Mouse (Mus musculus) gonadal fat pad, adult 2 months (tissue): ENCODE data around the gene Lrrc29. TPM values are rescaled to one million over a fixed set of nuclear protein-coding genes. Genes with fewer than 3 reads are reported as not detected.

Source experiments
- DNase-seq: peaks from one replicate; pipeline ENCODE4 v3.0.0-alpha.2; 2012; ENCODE audit warnings: low read depth
- polyA plus RNA-seq: library from polyadenylated mRNA; depleted of rRNA; stranded (reverse); fragments of >200 nt; gene quantifications from 2 replicates; pipeline ENCODE4 v1.2.3, GENCODE M21; 2012; rRNA removed

The Lrrc29 gene
- 11.5 and 12.6 TPM in 2 replicates for polyA plus RNA-seq

GRCm38 (mm10) chr8:105326141-105326672, at the start of gene Lrrc29, which contains the start of gene Tmem208:
Gene Lrrc29 (minus strand): TSS chr8:105326278.
Gene Tmem208 (plus strand): TSS chr8:105326354.
- DNase-seq, result no peak

- DNase-seq, result no peak
These were observed 48.5 kb upstream of the Lrrc29 start for GRCm38 (mm10) chr8:105374513-105374966.

- no peak for DNase-seq
These were observed 47.0 kb upstream of the Lrrc29 start, which contains the start of gene Plekhg4 for GRCm38 (mm10) chr8:105373032-105373431. Gene Plekhg4 (plus strand): TSS chr8:105373274.

- DNase-seq, result no peak
These were observed 46.4 kb upstream of the Lrrc29 start for GRCm38 (mm10) chr8:105372473-105372872.

GRCm38 (mm10) chr8:105367107-105367506, 41.0 kb upstream of the Lrrc29 start:
- no peak for DNase-seq

GRCm38 (mm10) chr8:105361751-105362702, 35.9 kb upstream of the Lrrc29 start:
- DNase-seq, result no peak

GRCm38 (mm10) chr8:105359646-105360045, 33.6 kb upstream of the Lrrc29 start:
- no peak for DNase-seq

- DNase-seq, result no peak
These were observed 33.1 kb upstream of the Lrrc29 start for GRCm38 (mm10) chr8:105359208-105359607.

- no peak for DNase-seq
These were observed 30.6 kb upstream of the Lrrc29 start for GRCm38 (mm10) chr8:105356681-105357080.

- DNase-seq, result no peak
These were observed 29.3 kb upstream of the Lrrc29 start for GRCm38 (mm10) chr8:105355179-105356024.

- no peak for DNase-seq
These were observed 28.5 kb upstream of the Lrrc29 start for GRCm38 (mm10) chr8:105354549-105354948.

GRCm38 (mm10) chr8:105353583-105354135, 27.6 kb upstream of the Lrrc29 start:
- no peak for DNase-seq

- no peak for DNase-seq
These were observed 24.1 kb upstream of the Lrrc29 start for GRCm38 (mm10) chr8:105350186-105350585.

- no peak for DNase-seq
These were observed 23.2 kb upstream of the Lrrc29 start for GRCm38 (mm10) chr8:105349096-105349771.

- no peak for DNase-seq
These were observed 22.5 kb upstream of the Lrrc29 start, which contains the start of gene Slc9a5 for GRCm38 (mm10) chr8:105348450-105349095. Gene Slc9a5 (plus strand): TSS chr8:105348843.

GRCm38 (mm10) chr8:105347428-105348221, 21.5 kb upstream of the Lrrc29 start, which contains the start of gene Fhod1:
Gene Fhod1 (minus strand): TSS chr8:105347953.
- no peak for DNase-seq

GRCm38 (mm10) chr8:105346611-105347427, 20.7 kb upstream of the Lrrc29 start:
- DNase-seq, result no peak
